Mouse (Mus musculus) ES-Bruce4 (cell line): ENCODE measurements around the gene Tgm2. TPM values are rescaled to one million over a fixed set of nuclear protein-coding genes. Genes with fewer than 3 reads are reported as not detected.

Experiments
- H3K27ac ChIP-seq: 2 replicates; pipeline ENCODE4 v1.5.1; 2012; ENCODE audit warnings: low read length, inconsistent platforms; ENCODE audit not compliant: insufficient read depth
- H3K27me3 ChIP-seq: 2 replicates; pipeline ENCODE4 v1.6.1; 2012; ENCODE audit warnings: mild to moderate bottlenecking, low read length, inconsistent platforms; ENCODE audit not compliant: control insufficient read depth, poor library complexity, insufficient read depth, severe bottlenecking
- H3K36me3 ChIP-seq: 2 replicates; pipeline ENCODE4 v1.6.1; 2012; ENCODE audit warnings: inconsistent platforms, mild to moderate bottlenecking, low read length, moderate library complexity; ENCODE audit not compliant: control insufficient read depth, poor library complexity, insufficient read depth, severe bottlenecking
- H3K4me1 ChIP-seq: one replicate; pipeline ENCODE4 v1.8.1; 2011; ENCODE audit warnings: low read length; ENCODE audit not compliant: control insufficient read depth, insufficient read depth
- H3K4me3 ChIP-seq: 2 replicates; pipeline ENCODE4 v1.5.1; 2011; ENCODE audit warnings: low read depth, mild to moderate bottlenecking, low read length
- H3K9ac ChIP-seq: 2 replicates; pipeline ENCODE4 v1.6.1; 2012; ENCODE audit warnings: low read depth, mild to moderate bottlenecking, inconsistent platforms; ENCODE audit not compliant: poor library complexity, severe bottlenecking
- H3K9me3 ChIP-seq: replicated peaks from 2 replicates; pipeline ENCODE4 v1.6.1; 2012; ENCODE audit warnings: mild to moderate bottlenecking, low read length, inconsistent platforms; ENCODE audit not compliant: control insufficient read depth, poor library complexity, insufficient read depth, severe bottlenecking
- CTCF ChIP-seq: IDR thresholded peaks from one replicate; pipeline ENCODE4 v1.8.1; 2011; ENCODE audit warnings: low read depth, low read length
- EP300 ChIP-seq: IDR thresholded peaks from 2 replicates; pipeline ENCODE4 v1.6.1; 2011; ENCODE audit warnings: low read depth, low read length; ENCODE audit not compliant: insufficient read depth
- POLR2A ChIP-seq: IDR thresholded peaks from one replicate; pipeline ENCODE4 v1.8.1; 2011; ENCODE audit warnings: low read length; ENCODE audit not compliant: insufficient read depth
- polyA plus RNA-seq: library from polyadenylated mRNA; stranded (reverse); fragments of >200 nt; gene quantifications from 2 replicates; pipeline ENCODE4 v1.2.4, GENCODE M21; 2011; ENCODE audit warnings: low read depth; ENCODE audit not compliant: missing spikeins, insufficient read depth, insufficient read length

The Tgm2 gene
- polyA plus RNA-seq, 1 experiment, result 18.4 TPM

GRCm38 (mm10) chr2:158119145-158119544, 27.1 kb downstream of the Tgm2 start:
- Histone ChIP-seq H3K27me3 (no peaks in the 10 kb centered on the region), H3K9me3 (no peaks in the 10 kb centered on the region), H3K4me3 (no peak overlapping the region), H3K4me1 (no peaks in the 10 kb centered on the region), H3K27ac (no peak overlapping the region), H3K9ac (no peak overlapping the region), H3K36me3 (no peaks in the 10 kb centered on the region)
- TF ChIP-seq POLR2A (no peak), CTCF (no peak), EP300 (no peak)

GRCm38 (mm10) chr2:158116653-158117052, 29.6 kb downstream of the Tgm2 start:
- Histone ChIP-seq H3K27me3 (no peaks in the 10 kb centered on the region), H3K36me3 (no peaks in the 10 kb centered on the region), H3K9me3 (no peaks in the 10 kb centered on the region), H3K9ac (no peak overlapping the region), H3K4me1 (no peaks in the 10 kb centered on the region), H3K4me3 (no peak overlapping the region), H3K27ac (no peak overlapping the region)
- no peak for TF ChIP-seq POLR2A
- TF ChIP-seq CTCF, result no peak
- no peak for TF ChIP-seq EP300

GRCm38 (mm10) chr2:158115838-158116453, 30.3 kb downstream of the Tgm2 start:
- Histone ChIP-seq H3K27ac (no peak overlapping the region), H3K4me1 (no peaks in the 10 kb centered on the region), H3K36me3 (no peaks in the 10 kb centered on the region), H3K9me3 (no peaks in the 10 kb centered on the region), H3K27me3 (no peaks in the 10 kb centered on the region), H3K9ac (no peak overlapping the region), H3K4me3 (no peak overlapping the region)
- no peak for TF ChIP-seq POLR2A
- TF ChIP-seq EP300, result no peak
- TF ChIP-seq CTCF, result no peak

- H3K27me3 ChIP-seq, result no peaks in the 10 kb centered on the region
- no peak overlapping the region for H3K4me3 ChIP-seq
- H3K9me3 ChIP-seq, result no peaks in the 10 kb centered on the region
- H3K36me3 ChIP-seq, result no peaks in the 10 kb centered on the region
- no peak overlapping the region for H3K27ac ChIP-seq
- no peaks in the 10 kb centered on the region for H3K4me1 ChIP-seq
- no peak overlapping the region for H3K9ac ChIP-seq
- TF ChIP-seq POLR2A (no peak), EP300 (no peak), CTCF (no peak)
These were observed 31.3 kb downstream of the Tgm2 start for GRCm38 (mm10) chr2:158114931-158115330.

- no peak for TF ChIP-seq CTCF
- no peak for TF ChIP-seq POLR2A
- no peak for TF ChIP-seq EP300
- no peaks in the 10 kb centered on the region for H3K27me3 ChIP-seq
- no peak overlapping the region for H3K4me3 ChIP-seq
- H3K27ac ChIP-seq, result no peak overlapping the region
- H3K36me3 ChIP-seq, result no peaks in the 10 kb centered on the region
- H3K9me3 ChIP-seq, result no peaks in the 10 kb centered on the region
- no peak overlapping the region for H3K9ac ChIP-seq
- no peaks in the 10 kb centered on the region for H3K4me1 ChIP-seq
These were observed 32.5 kb downstream of the Tgm2 start for GRCm38 (mm10) chr2:158113591-158114257.

GRCm38 (mm10) chr2:158109516-158109915, 36.7 kb downstream of the Tgm2 start:
- Histone ChIP-seq H3K4me1 (no peaks in the 10 kb centered on the region), H3K27me3 (no peaks in the 10 kb centered on the region), H3K9ac (no peak overlapping the region), H3K9me3 (no peaks in the 10 kb centered on the region), H3K4me3 (no peak overlapping the region), H3K36me3 (no peaks in the 10 kb centered on the region), H3K27ac (no peak overlapping the region)
- TF ChIP-seq POLR2A (no peak), EP300 (no peak), CTCF (no peak)
